Mouse (Mus musculus) limb, embryonic 13.5 days (tissue): ENCODE results near the gene Oaf. TPM values are rescaled to one million over a fixed set of nuclear protein-coding genes. Genes with fewer than 3 reads are reported as not detected.

Experiments
- ATAC-seq: fragments of 200-750 bp; cut with Nextera tagmentation; 2 replicates; pipeline ENCODE4 v1.8.0; 2017; ENCODE audit warnings: low read depth, moderate number of reproducible peaks, moderate TSS enrichment; ENCODE audit not compliant: low FRiP score
- H3K27ac ChIP-seq: fragments of 300-500 bp; sonication (generic); 2 replicates; pipeline ENCODE4 v1.5.1; 2015; ENCODE audit warnings: inconsistent platforms, mild to moderate bottlenecking, moderate library complexity
- H3K27me3 ChIP-seq: fragments of 300-500 bp; sonication (generic); 2 replicates; pipeline ENCODE4 v1.6.1; 2015; ENCODE audit warnings: mild to moderate bottlenecking, inconsistent platforms
- H3K36me3 ChIP-seq: fragments of 300-500 bp; sonication (generic); 2 replicates; pipeline ENCODE4 v1.6.1; 2015; ENCODE audit warnings: inconsistent platforms, mild to moderate bottlenecking, moderate library complexity
- H3K4me1 ChIP-seq: fragments of 300-500 bp; sonication (generic); 2 replicates; pipeline ENCODE4 v1.6.1; 2015; ENCODE audit warnings: inconsistent platforms
- H3K4me2 ChIP-seq: fragments of 300-500 bp; sonication (generic); replicated peaks from 2 replicates; pipeline ENCODE4 v1.6.1; 2015; ENCODE audit warnings: inconsistent platforms, mild to moderate bottlenecking, moderate library complexity
- H3K4me3 ChIP-seq: fragments of 300-500 bp; sonication (generic); 2 replicates; pipeline ENCODE4 v1.5.1; 2015; ENCODE audit warnings: moderate library complexity, mild to moderate bottlenecking, inconsistent platforms
- H3K9ac ChIP-seq: fragments of 300-500 bp; sonication (generic); 2 replicates; pipeline ENCODE4 v1.6.1; 2015; ENCODE audit warnings: mild to moderate bottlenecking, inconsistent platforms
- H3K9me3 ChIP-seq: fragments of 300-500 bp; sonication (generic); 2 replicates; pipeline ENCODE4 v1.6.1; 2016; ENCODE audit warnings: inconsistent platforms
- WGBS: fragments of 180-500 bp; shearing (Covaris S2); methylation state at CpG from one replicate; pipeline ENCODE4 v1.1.7; 2015; 5-methylcytosine and 5-hydroxymethylcytosine counted together
- polyA plus RNA-seq: library from polyadenylated mRNA; unstranded; fragments of >200 nt; fragmentation: Nextera tagmentation; extraction: Ambion mirVana; gene quantifications from 2 replicates; pipeline ENCODE4 v1.2.1, GENCODE M21; 2015

Oaf gene
- polyA plus RNA-seq, 1 experiment from 2014 or later, result 103 TPM

DNA sequence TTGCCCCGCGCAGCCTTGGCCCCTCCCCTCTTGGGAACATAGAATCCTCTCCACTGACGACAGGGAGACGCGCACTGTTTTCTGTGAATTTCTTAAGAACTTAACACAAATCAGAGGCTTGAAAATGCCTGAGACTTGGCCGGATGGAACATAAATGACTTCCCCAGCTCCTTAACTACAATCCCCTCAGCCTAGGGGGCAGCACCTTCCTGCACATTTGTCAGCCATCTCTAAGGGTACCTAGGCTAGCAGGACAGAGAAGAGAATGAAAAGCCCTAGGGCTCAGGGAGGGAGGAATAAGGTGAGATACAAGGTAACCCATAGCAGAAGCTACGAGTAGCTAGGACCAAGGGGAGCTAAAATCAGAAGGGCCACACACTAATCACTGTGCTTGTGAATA, 61.5 kb downstream of the Oaf start:
- H3K4me3 ChIP-seq, result no peak overlapping the region
- no peaks in the 10 kb centered on the region for H3K36me3 ChIP-seq
- no peaks in the 10 kb centered on the region for H3K4me1 ChIP-seq
- no peak overlapping the region for H3K9ac ChIP-seq
- H3K9me3 ChIP-seq, result no peaks in the 10 kb centered on the region
- no peak for ATAC-seq
- no peak overlapping the region for H3K27ac ChIP-seq
- 57% methylated on average over 7 of the region's 7 CpGs for WGBS
- no peaks in the 10 kb centered on the region for H3K27me3 ChIP-seq
- H3K4me2 ChIP-seq, result no peak overlapping the region

Other genes starting within 250 kb of the Oaf start
- 11.5 and 12.3 TPM in 2 replicates for gene Arhgef12, start 132.7 kb downstream of the Oaf start, polyA plus RNA-seq
- 8.3 and 8.8 TPM in 2 replicates for gene Tmem136, start 123.3 kb downstream of the Oaf start, polyA plus RNA-seq
- 0.74 and 1.1 TPM in 2 replicates for gene Pou2f3, start 29.5 kb downstream of the Oaf start, polyA plus RNA-seq
- gene Trim29, start 70.9 kb upstream of the Oaf start, polyA plus RNA-seq, result 22.8 and 26.1 TPM in 2 replicates